In genomic region chrX:101126474-101126955, GRCm38 (mm10) we compare ENCODE assay signal across 10 mouse cellular contexts. TPM values are rescaled to one million over a fixed set of nuclear protein-coding genes. Genes with fewer than 3 reads are reported as not detected.
DNase-seq lines count a peak whose midpoint lies in the region; ATAC-seq and TF ChIP-seq lines count a peak whose summit lies in the region.
"Had no signal": no experiment of that assay in that cellular context is flagged by ENCODE, and none has a peak within 500 bp of the region (broad histone marks: within the 10 kb centered on the region; RNA-seq: fewer than 3 reads in every experiment).

No protein-coding gene starts in this region.

- no peak for ATAC-seq in G1E (ENCODE audit: extremely low read depth, insufficient number of reproducible peaks, low FRiP score, poor library complexity, severe bottlenecking)
- ATAC-seq in lung, postnatal 0 days, result peak; percentile 75
- no peak for ATAC-seq in erythroid progenitor cell, adult 5-6 weeks (replicated peaks; ENCODE audit: low FRiP score, poor library complexity, severe bottlenecking)

- intact Hi-C loops in heart, postnatal 14 days (cut with DNase I), result loop anchor here (10.0 kb wide), 1 partner anchor 352 kb away; no protein-coding TSS in a partner anchor

- no peak overlapping the region for H3K9ac ChIP-seq in lung, postnatal 0 days (replicated peaks; ENCODE audit: low read depth)
- H3K9ac ChIP-seq: midbrain, embryonic 12.5 days had no signal

- TF ChIP-seq EP300 in lung, postnatal 0 days (IDR thresholded peaks at IDR 0.05), result no peak

- no peaks in the 10 kb centered on the region for H3K4me1 ChIP-seq in G1E (ENCODE audit: insufficient read depth, low read depth, low read length)
- no peaks in the 10 kb centered on the region for H3K4me1 ChIP-seq in lung, postnatal 0 days (ENCODE audit: insufficient read depth, low read depth, low read length)
- H3K4me1 ChIP-seq: midbrain, embryonic 12.5 days had no signal

- H3K4me3 ChIP-seq in G1E (ENCODE audit: low read depth, low read length), result no peak overlapping the region
- H3K4me3 ChIP-seq in lung, postnatal 0 days (ENCODE audit: low read depth, low read length), result no peak overlapping the region
- H3K4me3 ChIP-seq: midbrain, embryonic 12.5 days had no signal

- no peaks in the 10 kb centered on the region for H3K9me3 ChIP-seq in G1E (replicated peaks)
- no peaks in the 10 kb centered on the region for H3K9me3 ChIP-seq in lung, postnatal 0 days (ENCODE audit: low read length)
- H3K9me3 ChIP-seq: midbrain, embryonic 12.5 days had no signal

- no peak overlapping the region for H3K4me2 ChIP-seq in lung, postnatal 0 days (replicated peaks; ENCODE audit: low read depth, low read length)
- H3K4me2 ChIP-seq: midbrain, embryonic 12.5 days had no signal

- peak; percentile 1 for DNase-seq in G1E (ENCODE audit: low spot score)
- DNase-seq in adrenal gland, adult 18-20 months (ENCODE audit: low spot score in 2 of 2), result peak; percentile 20 to 28
- peak; percentile 4 to 27 for DNase-seq in heart, postnatal 14 days
- peak; percentile 46 for DNase-seq in lung, postnatal 0 days (ENCODE audit: low spot score)
- no peak for DNase-seq in neural tube, embryonic 10.5 days (ENCODE audit: extremely low spot score, low spot score)
- DNase-seq in cerebellum, adult 9-10 months, result no peak
- DNase-seq: left cerebral cortex, postnatal 4 days had no signal

- 50% methylated on average over 7 of the region's 7 CpGs for WGBS in lung, postnatal 0 days

- TF ChIP-seq CTCF in G1E (IDR thresholded peaks at IDR 0.05; ENCODE audit: low read depth, low read length), result no peak
- TF ChIP-seq CTCF in lung, postnatal 0 days (IDR thresholded peaks at IDR 0.05), result 0 out of 2 replicates have a peak, but pooled peaks have one; percentile 11

- H3K27ac ChIP-seq in lung, postnatal 0 days (ENCODE audit: low read length), result 0 out of 2 replicates have a peak overlapping the region, but pooled peaks have one; percentile 3
- H3K27ac ChIP-seq: midbrain, embryonic 12.5 days had no signal

- H3K36me3 ChIP-seq in G1E (replicated peaks), result no peaks in the 10 kb centered on the region
- no peaks in the 10 kb centered on the region for H3K36me3 ChIP-seq in lung, postnatal 0 days (ENCODE audit: insufficient read depth, low read length)
- H3K36me3 ChIP-seq: midbrain, embryonic 12.5 days had no signal

- H3K27me3 ChIP-seq in G1E (ENCODE audit: insufficient read depth, low read length), result no peaks in the 10 kb centered on the region
- H3K27me3 ChIP-seq in lung, postnatal 0 days (replicated peaks; ENCODE audit: insufficient read depth, low read length), result no peaks in the 10 kb centered on the region
- H3K27me3 ChIP-seq: midbrain, embryonic 12.5 days had no signal

RNA-seq across cellular contexts. Expression of gene Slc7a3, which starts 40.7 kb away (rescaled TPM):
- not detected in 2 replicates for total RNA-seq in G1E (2014; fragmentation: Nextera tagmentation)
- total RNA-seq in G1E (2017), result 0.44 TPM in 1 of 2 replicates, not detected in the other
- polyA plus RNA-seq in G1E (2012), result not detected in 2 replicates
- total RNA-seq in adrenal gland, adult 18-20 months (2021), result under 1 TPM; 0.77 to 0.80 TPM
- total RNA-seq in heart, postnatal 14 days (2021), result under 1 TPM in 1 of 2 experiments, not detected in 1; 0.12 TPM
- 0.19 and 0.29 TPM in 2 replicates for polyA plus RNA-seq in lung, postnatal 0 days (2015; fragmentation: Nextera tagmentation; extraction: Ambion mirVana)
- total RNA-seq in erythroid progenitor cell, adult 5-6 weeks (2015; ENCODE audit: low replicate concordance), result not detected in 2 replicates
- not detected in 2 replicates for total RNA-seq in erythroid progenitor cell, adult 5-6 weeks (2017; ENCODE audit: low replicate concordance)
- total RNA-seq: hematopoietic stem cell, adult 5-6 weeks had no signal

Comparison
In these comparisons a context has a peak if more than half of its experiments do, and no peak if none do; other contexts are left out.
1. DNase-seq: peak in G1E (single experiment), adrenal gland, adult 18-20 months (2 of 2), heart, postnatal 14 days (2 of 2) and lung, postnatal 0 days (single experiment); none in neural tube, embryonic 10.5 days (single experiment) and cerebellum, adult 9-10 months (single experiment).